Mouse (Mus musculus) kidney, embryonic 15.5 days (tissue): ENCODE data around the gene Ifitm6. TPM values are rescaled to one million over a fixed set of nuclear protein-coding genes. Genes with fewer than 3 reads are reported as not detected.
A peak's percentile ranks its signal among the peaks of the same experiment; 100 is the strongest.

Experiments used
- ATAC-seq: fragments of 200-750 bp; cut with Nextera tagmentation; replicated peaks from 2 replicates; pipeline ENCODE4 v1.8.0; 2017; ENCODE audit warnings: moderate TSS enrichment; ENCODE audit not compliant: low FRiP score
- H3K27ac ChIP-seq: fragments of 300-500 bp; sonication (generic); 2 replicates; pipeline ENCODE4 v1.5.1; 2015; ENCODE audit warnings: mild to moderate bottlenecking, inconsistent platforms
- H3K27me3 ChIP-seq: fragments of 300-500 bp; sonication (generic); 2 replicates; pipeline ENCODE4 v1.6.1; 2015; ENCODE audit warnings: inconsistent platforms
- H3K36me3 ChIP-seq: fragments of 300-500 bp; sonication (generic); 2 replicates; pipeline ENCODE4 v1.6.1; 2015; ENCODE audit warnings: inconsistent platforms
- H3K4me1 ChIP-seq: fragments of 300-500 bp; sonication (generic); 2 replicates; pipeline ENCODE4 v1.6.1; 2015; ENCODE audit warnings: inconsistent platforms
- H3K4me2 ChIP-seq: fragments of 300-500 bp; sonication (generic); 2 replicates; pipeline ENCODE4 v1.6.1; 2015; ENCODE audit warnings: moderate library complexity, mild to moderate bottlenecking, inconsistent platforms
- H3K4me3 ChIP-seq: fragments of 300-500 bp; sonication (generic); replicated peaks from 2 replicates; pipeline ENCODE4 v1.5.1; 2015; ENCODE audit warnings: mild to moderate bottlenecking, inconsistent platforms
- H3K9ac ChIP-seq: fragments of 300-500 bp; sonication (generic); 2 replicates; pipeline ENCODE4 v1.6.1; 2015; ENCODE audit warnings: mild to moderate bottlenecking, inconsistent platforms
- H3K9me3 ChIP-seq: fragments of 300-500 bp; sonication (generic); replicated peaks from 2 replicates; pipeline ENCODE4 v1.6.1; 2016; ENCODE audit warnings: inconsistent platforms
- WGBS: fragments of 180-500 bp; shearing (Covaris S2); methylation state at CpG from one replicate; pipeline ENCODE4 v1.1.7; 2015; ENCODE audit warnings: mixed read lengths; 5-methylcytosine and 5-hydroxymethylcytosine counted together
- polyA plus RNA-seq: library from polyadenylated mRNA; unstranded; fragments of >200 nt; fragmentation: Nextera tagmentation; extraction: Ambion mirVana; gene quantifications from 2 replicates; pipeline ENCODE4 v1.2.1, GENCODE M21; 2015

Gene Ifitm6
- polyA plus RNA-seq, 1 experiment from 2014 or later = 2.2 TPM

GRCm38 (mm10) chr7:141052421-141052820 is 34.7 kb upstream of the Ifitm6 start:
- no peaks in the 10 kb centered on the region for H3K9me3 ChIP-seq
- no peaks in the 10 kb centered on the region for H3K36me3 ChIP-seq
- no peak overlapping the region for H3K27ac ChIP-seq
- no peak overlapping the region for H3K4me3 ChIP-seq
- WGBS = 82% methylated on average over 2 of the region's 2 CpGs
- no peak for ATAC-seq
- H3K27me3 ChIP-seq = no peaks in the 10 kb centered on the region
- no peak overlapping the region for H3K4me2 ChIP-seq
- peaks cover 11% of the 10 kb centered on the region for H3K4me1 ChIP-seq
- H3K9ac ChIP-seq = no peak overlapping the region

GRCm38 (mm10) chr7:141052016-141052415 is 34.3 kb upstream of the Ifitm6 start:
- Histone ChIP-seq H3K4me1 (peaks cover 15% of the 10 kb centered on the region), H3K9ac (no peak overlapping the region), H3K36me3 (no peaks in the 10 kb centered on the region), H3K9me3 (no peaks in the 10 kb centered on the region), H3K4me3 (no peak overlapping the region), H3K27ac (no peak overlapping the region), H3K27me3 (no peaks in the 10 kb centered on the region), H3K4me2 (no peak overlapping the region)
- no peak for ATAC-seq
- WGBS = 87% methylated on average over 4 of the region's 4 CpGs

GRCm38 (mm10) chr7:141051060-141051685 is 33.4 kb upstream of the Ifitm6 start:
- H3K27ac ChIP-seq = no peak overlapping the region
- no peak overlapping the region for H3K4me2 ChIP-seq
- H3K9me3 ChIP-seq = no peaks in the 10 kb centered on the region
- no peak overlapping the region for H3K9ac ChIP-seq
- no peaks in the 10 kb centered on the region for H3K36me3 ChIP-seq
- ATAC-seq = no peak
- H3K27me3 ChIP-seq = no peaks in the 10 kb centered on the region
- no peak overlapping the region for H3K4me3 ChIP-seq
- whole genome bisulfite sequencing = 74% methylated on average over 17 of the region's 17 CpGs
- H3K4me1 ChIP-seq = peaks cover 20% of the 10 kb centered on the region

- H3K36me3 ChIP-seq = no peaks in the 10 kb centered on the region
- ATAC-seq = no peak
- H3K4me1 ChIP-seq = peaks cover 20% of the 10 kb centered on the region
- H3K27me3 ChIP-seq = no peaks in the 10 kb centered on the region
- no peak overlapping the region for H3K27ac ChIP-seq
- H3K4me2 ChIP-seq = no peak overlapping the region
- no peak overlapping the region for H3K9ac ChIP-seq
- 85% methylated on average over 2 of the region's 2 CpGs for WGBS
- no peaks in the 10 kb centered on the region for H3K9me3 ChIP-seq
- H3K4me3 ChIP-seq = no peak overlapping the region
Measured at GRCm38 (mm10) chr7:141049326-141049725, 31.6 kb upstream of the Ifitm6 start.

GRCm38 (mm10) chr7:141048226-141049218 is 30.8 kb upstream of the Ifitm6 start:
- peak; percentile 91 for ATAC-seq
- 10% methylated on average over 21 of the region's 21 CpGs for WGBS
- H3K9ac ChIP-seq = peak overlapping the region; percentile 42; the same call in 1 of the 2 replicates
- H3K9me3 ChIP-seq = no peaks in the 10 kb centered on the region
- H3K36me3 ChIP-seq = no peaks in the 10 kb centered on the region
- peak overlapping the region; percentile 94 for H3K27ac ChIP-seq
- peak overlapping the region; percentile 82 for H3K4me2 ChIP-seq
- peak overlapping the region; percentile 35 for H3K4me3 ChIP-seq
- H3K27me3 ChIP-seq = no peaks in the 10 kb centered on the region
- peaks cover 20% of the 10 kb centered on the region for H3K4me1 ChIP-seq

GRCm38 (mm10) chr7:141047581-141048225 is 30.0 kb upstream of the Ifitm6 start:
- WGBS = 7% methylated on average over 15 of the region's 19 CpGs
- ATAC-seq = peak; percentile 92

GRCm38 (mm10) chr7:141046931-141047580 is 29.3 kb upstream of the Ifitm6 start:
- Histone ChIP-seq H3K27ac (peak overlapping the region; percentile 94), H3K27me3 (no peaks in the 10 kb centered on the region), H3K9me3 (no peaks in the 10 kb centered on the region), H3K4me1 (peaks cover 26% of the 10 kb centered on the region), H3K4me3 (no peak overlapping the region), H3K4me2 (peak overlapping the region; percentile 82), H3K9ac (no peak overlapping the region), H3K36me3 (no peaks in the 10 kb centered on the region)
- WGBS = 51% methylated on average over 6 of the region's 6 CpGs
- peak; percentile 28; the same call in 1 of the 2 replicates for ATAC-seq

More at GRCm38 (mm10) chr7:141047581-141048225, 30.0 kb upstream of the Ifitm6 start:
- peak overlapping the region; percentile 82 for H3K4me2 ChIP-seq
- no peaks in the 10 kb centered on the region for H3K9me3 ChIP-seq
- peak overlapping the region; percentile 94 for H3K27ac ChIP-seq
- H3K9ac ChIP-seq = peak overlapping the region; percentile 42; the same call in 1 of the 2 replicates
- H3K36me3 ChIP-seq = no peaks in the 10 kb centered on the region
- H3K4me1 ChIP-seq = peaks cover 24% of the 10 kb centered on the region
- no peaks in the 10 kb centered on the region for H3K27me3 ChIP-seq
- peak overlapping the region; percentile 35 for H3K4me3 ChIP-seq

- Histone ChIP-seq H3K4me2 (no peak overlapping the region), H3K36me3 (no peaks in the 10 kb centered on the region), H3K9me3 (no peaks in the 10 kb centered on the region), H3K4me1 (peaks cover 22% of the 10 kb centered on the region), H3K27ac (0 out of 2 replicates have a peak overlapping the region, but pooled peaks have one; percentile 45), H3K9ac (no peak overlapping the region), H3K4me3 (no peak overlapping the region), H3K27me3 (no peaks in the 10 kb centered on the region)
- ATAC-seq = no peak
- WGBS = 44% methylated on average over 4 of the region's 4 CpGs
Measured at GRCm38 (mm10) chr7:141042539-141042938, 24.8 kb upstream of the Ifitm6 start.

GRCm38 (mm10) chr7:141041661-141042060 is 23.9 kb upstream of the Ifitm6 start:
- WGBS = 27% methylated on average over 5 of the region's 5 CpGs
- Histone ChIP-seq H3K9me3 (no peaks in the 10 kb centered on the region), H3K9ac (no peak overlapping the region), H3K36me3 (no peaks in the 10 kb centered on the region), H3K4me2 (no peak overlapping the region), H3K27me3 (no peaks in the 10 kb centered on the region), H3K27ac (peak overlapping the region; percentile 91), H3K4me1 (peaks cover 14% of the 10 kb centered on the region), H3K4me3 (no peak overlapping the region)
- ATAC-seq = peak; percentile 68; the same call in 1 of the 2 replicates

GRCm38 (mm10) chr7:141040867-141041606 is 23.3 kb upstream of the Ifitm6 start:
- no peak overlapping the region for H3K4me3 ChIP-seq
- H3K9me3 ChIP-seq = no peaks in the 10 kb centered on the region
- no peaks in the 10 kb centered on the region for H3K36me3 ChIP-seq
- no peaks in the 10 kb centered on the region for H3K27me3 ChIP-seq
- 39% methylated on average over 6 of the region's 9 CpGs for WGBS
- no peak for ATAC-seq
- H3K4me1 ChIP-seq = peaks cover 12% of the 10 kb centered on the region
- peak overlapping the region; percentile 15; the same call in 1 of the 2 replicates for H3K4me2 ChIP-seq
- H3K27ac ChIP-seq = peak overlapping the region; percentile 91
- H3K9ac ChIP-seq = no peak overlapping the region
